Comparison of ENCODE assay signal across 11 mouse cellular contexts in genomic region chr1:140171581-140172154, GRCm38 (mm10). TPM values are rescaled to one million over a fixed set of nuclear protein-coding genes. Genes with fewer than 3 reads are reported as not detected.
DNase-seq lines count a peak whose midpoint lies in the region; ATAC-seq and TF ChIP-seq lines count a peak whose summit lies in the region.
"Had no signal": no experiment of that assay in that cellular context is flagged by ENCODE, and none has a peak within 500 bp of the region (broad histone marks: within the 10 kb centered on the region; RNA-seq: fewer than 3 reads in every experiment).

No protein-coding gene starts in this region.

- 0 out of 2 replicates have a peak overlapping the region, but pooled peaks have one; percentile 3 for H3K4me3 ChIP-seq in heart, adult 2 months
- H3K4me3 ChIP-seq in limb, embryonic 13.5 days, result no peak overlapping the region
- no peak overlapping the region for H3K4me3 ChIP-seq in limb, embryonic 10.5 days
- H3K4me3 ChIP-seq in MEL (ENCODE audit: control insufficient read depth in 1 of 2, insufficient read depth in 1 of 2, low read depth in 2 of 2, low read length in 2 of 2), result peak overlapping the region in 1 of 2 experiments; percentile 67; a peak in 3 of 4 replicates
- no peak overlapping the region for H3K4me3 ChIP-seq in hindbrain, postnatal 0 days (ENCODE audit: low read length)
- H3K4me3 ChIP-seq: megakaryocyte, embryonic 14.5 days had no signal

- H3K36me3 ChIP-seq in heart, adult 2 months (ENCODE audit: control insufficient read depth, insufficient read depth, low read length), result peaks cover 1% of the 10 kb centered on the region; the same call in 1 of the 2 replicates
- no peaks in the 10 kb centered on the region for H3K36me3 ChIP-seq in limb, embryonic 13.5 days
- H3K36me3 ChIP-seq in limb, embryonic 10.5 days, result no peaks in the 10 kb centered on the region
- H3K36me3 ChIP-seq in MEL (ENCODE audit: control insufficient read depth in 1 of 2, insufficient read depth in 2 of 2, low read length in 2 of 2), result no peaks in the 10 kb centered on the region
- no peaks in the 10 kb centered on the region for H3K36me3 ChIP-seq in hindbrain, postnatal 0 days (ENCODE audit: insufficient read depth, low read length)

- no peaks in the 10 kb centered on the region for H3K79me2 ChIP-seq in heart, adult 2 months (replicated peaks; ENCODE audit: control insufficient read depth, insufficient read depth, low read length)
- H3K79me2 ChIP-seq in MEL (ENCODE audit: control insufficient read depth, insufficient read depth, low read length, poor library complexity), result no peaks in the 10 kb centered on the region

- no peak for DNase-seq in heart, adult 2 months
- DNase-seq in heart, adult 11 months, result no peak
- DNase-seq in limb, embryonic 10.5 days (ENCODE audit: low spot score), result no peak
- peak; percentile 62 for DNase-seq in MEL (ENCODE audit: low read depth, low spot score)
- DNase-seq in hindbrain, postnatal 0 days (ENCODE audit: low spot score), result peak; percentile 69
- DNase-seq in ovary, postnatal 14 days (ENCODE audit: low spot score), result no peak
- DNase-seq: thymus, adult 2 months had no signal

- peak; percentile 74 for TF ChIP-seq CTCF in heart, adult 2 months (IDR thresholded peaks at IDR 0.05)
- peak; percentile 14 to 91 (median 17); a peak in 3 of 6 replicates for TF ChIP-seq CTCF in MEL (IDR thresholded peaks at IDR 0.05 in 2 of 3, conservative IDR thresholded peaks at IDR 0.05 in 1 of 3; ENCODE audit: control insufficient read depth in 1 of 3, insufficient read depth in 1 of 3, low read depth in 2 of 3, low read length in 3 of 3, poor library complexity in 1 of 3, severe bottlenecking in 1 of 3)
- TF ChIP-seq CTCF in hindbrain, postnatal 0 days (IDR thresholded peaks at IDR 0.05; ENCODE audit: low read depth), result peak; percentile 72

- no peak for TF ChIP-seq POLR2A in heart, adult 2 months (IDR thresholded peaks at IDR 0.05; ENCODE audit: insufficient read depth, low read depth, low read length)
- TF ChIP-seq POLR2A in MEL (IDR thresholded peaks at IDR 0.05; ENCODE audit: control insufficient read depth in 1 of 2, insufficient read depth in 1 of 2, low read depth in 1 of 2, low read length in 2 of 2, poor library complexity in 1 of 2), result no peak

- H3K4me2 ChIP-seq in limb, embryonic 13.5 days (replicated peaks), result 0 out of 2 replicates have a peak overlapping the region, but pooled peaks have one; percentile 23
- no peak overlapping the region for H3K4me2 ChIP-seq in hindbrain, postnatal 0 days (ENCODE audit: low read depth, low read length)

- no peak for TF ChIP-seq EP300 in heart, adult 2 months (IDR thresholded peaks at IDR 0.05; ENCODE audit: insufficient read depth, low read depth, low read length)
- no peak for TF ChIP-seq EP300 in MEL (IDR thresholded peaks at IDR 0.05; ENCODE audit: low read depth in 1 of 2, low read length in 2 of 2)

- H3K27ac ChIP-seq in heart, adult 2 months, result no peak overlapping the region
- no peak overlapping the region for H3K27ac ChIP-seq in limb, embryonic 13.5 days
- no peak overlapping the region for H3K27ac ChIP-seq in limb, embryonic 10.5 days
- no peak overlapping the region for H3K27ac ChIP-seq in MEL (ENCODE audit: control insufficient read depth, low read depth, low read length)
- H3K27ac ChIP-seq in hindbrain, postnatal 0 days, result no peak overlapping the region

- 0 out of 2 replicates have a peak, but pooled peaks have one; percentile 44 for ATAC-seq in limb, embryonic 13.5 days (ENCODE audit: low FRiP score, low read depth)
- no peak for ATAC-seq in hindbrain, postnatal 0 days
- no peak for ATAC-seq in granulocyte monocyte progenitor cell, adult 5-6 weeks (replicated peaks; ENCODE audit: poor library complexity, severe bottlenecking)
- ATAC-seq: inflammation-experienced regulatory T-cells, adult 6 months had no signal

- intact Hi-C loops in heart, adult 2 months (cut with DNase I), result loop anchor here (1.0 to 5.0 kb wide), 4 partner anchors 211 to 489 kb away; no protein-coding TSS in a partner anchor

- WGBS in heart, adult 2 months, result 27% methylated on average over 4 of the region's 4 CpGs
- WGBS in limb, embryonic 13.5 days, result 37% methylated on average over 4 of the region's 4 CpGs
- 53% methylated on average over 4 of the region's 4 CpGs for WGBS in limb, embryonic 10.5 days
- 39% methylated on average over 4 of the region's 4 CpGs for WGBS in hindbrain, postnatal 0 days

- no peaks in the 10 kb centered on the region for H3K9me3 ChIP-seq in limb, embryonic 13.5 days
- H3K9me3 ChIP-seq in limb, embryonic 10.5 days (replicated peaks), result no peaks in the 10 kb centered on the region
- H3K9me3 ChIP-seq in MEL (replicated peaks; ENCODE audit: insufficient read depth, low read length), result 0 out of 2 replicates have a peak, but pooled peaks cover 1% of the 10 kb centered on the region
- no peaks in the 10 kb centered on the region for H3K9me3 ChIP-seq in hindbrain, postnatal 0 days (ENCODE audit: low read length)
- H3K9me3 ChIP-seq: megakaryocyte, embryonic 14.5 days had no signal

- no peaks in the 10 kb centered on the region for H3K4me1 ChIP-seq in heart, adult 2 months (ENCODE audit: control insufficient read depth, insufficient read depth, low read length)
- H3K4me1 ChIP-seq in limb, embryonic 13.5 days, result no peaks in the 10 kb centered on the region
- no peaks in the 10 kb centered on the region for H3K4me1 ChIP-seq in limb, embryonic 10.5 days
- peaks cover 0 to 2% of the 10 kb centered on the region in 2 experiments; a peak in 2 of 4 replicates for H3K4me1 ChIP-seq in MEL (ENCODE audit: control insufficient read depth in 1 of 2, insufficient read depth in 2 of 2, low read length in 2 of 2)
- H3K4me1 ChIP-seq in hindbrain, postnatal 0 days (ENCODE audit: insufficient read depth, low read length), result no peaks in the 10 kb centered on the region
- H3K4me1 ChIP-seq: megakaryocyte, embryonic 14.5 days had no signal

- TF ChIP-seq RAD21 in MEL (IDR thresholded peaks at IDR 0.05; ENCODE audit: low read depth, low read length), result peak; percentile 99

- no peaks in the 10 kb centered on the region for H3K27me3 ChIP-seq in heart, adult 2 months (ENCODE audit: control insufficient read depth, insufficient read depth, low read length)
- H3K27me3 ChIP-seq in limb, embryonic 13.5 days, result no peaks in the 10 kb centered on the region
- no peaks in the 10 kb centered on the region for H3K27me3 ChIP-seq in limb, embryonic 10.5 days (ENCODE audit: low read depth, poor library complexity, severe bottlenecking)
- H3K27me3 ChIP-seq in MEL (ENCODE audit: control insufficient read depth in 1 of 2, insufficient read depth in 2 of 2, low read length in 2 of 2), result no peaks in the 10 kb centered on the region
- no peaks in the 10 kb centered on the region for H3K27me3 ChIP-seq in hindbrain, postnatal 0 days (ENCODE audit: insufficient read depth, low read length)
- H3K27me3 ChIP-seq: megakaryocyte, embryonic 14.5 days had no signal

- H3K9ac ChIP-seq in heart, adult 2 months (ENCODE audit: low read depth, low read length), result no peak overlapping the region
- no peak overlapping the region for H3K9ac ChIP-seq in limb, embryonic 13.5 days
- peak overlapping the region; percentile 52 for H3K9ac ChIP-seq in MEL (ENCODE audit: control insufficient read depth, low read depth, low read length, poor library complexity, severe bottlenecking)
- no peak overlapping the region for H3K9ac ChIP-seq in hindbrain, postnatal 0 days (replicated peaks; ENCODE audit: low read length)

TF ChIP-seq in MEL, 35 proteins besides CTCF, POLR2A, EP300 and RAD21:
- 0 out of 2 replicates have a peak, but pooled peaks have one; percentile 29 for TF ChIP-seq MXI1 (IDR thresholded peaks at IDR 0.05; ENCODE audit: low read depth, low read length)
- TF ChIP-seq SIN3A (IDR thresholded peaks at IDR 0.05; ENCODE audit: low read length), result 0 out of 2 replicates have a peak, but pooled peaks have one; percentile 50
- no peak for TF ChIP-seq MAZ (IDR thresholded peaks at IDR 0.05; ENCODE audit: low read depth, low read length)
- no peak for TF ChIP-seq GABPA (IDR thresholded peaks at IDR 0.05; ENCODE audit: low read depth, low read length)
- TF ChIP-seq NELFE (IDR thresholded peaks at IDR 0.05; ENCODE audit: low read depth, low read length), result no peak
- TF ChIP-seq ZNF384 (IDR thresholded peaks at IDR 0.05; ENCODE audit: low read depth, low read length), result peak; percentile 9; the same call in 1 of the 2 replicates
- peak; percentile 98 for TF ChIP-seq ZC3H11A (IDR thresholded peaks at IDR 0.05; ENCODE audit: low read depth, low read length)
- TF ChIP-seq JUND (IDR thresholded peaks at IDR 0.05; ENCODE audit: low read depth, low read length), result 0 out of 2 replicates have a peak, but pooled peaks have one; percentile 55
- TF ChIP-seq USF2 (IDR thresholded peaks at IDR 0.05; ENCODE audit: borderline replicate concordance in 1 of 2, insufficient read depth in 1 of 2, low read depth in 1 of 2, low read length in 2 of 2), result 0 out of 4 replicates have a peak, but pooled peaks of 1 of the 2 experiments have one; percentile 4
- TF ChIP-seq RCOR1 (IDR thresholded peaks at IDR 0.05; ENCODE audit: low read depth, low read length), result 0 out of 2 replicates have a peak, but pooled peaks have one; percentile 11
- no peak for TF ChIP-seq MYB (IDR thresholded peaks at IDR 0.05; ENCODE audit: low read depth, low read length)
- peak; percentile 98 for TF ChIP-seq SMC3 (IDR thresholded peaks at IDR 0.05; ENCODE audit: low read depth, low read length)

RNA-seq across cellular contexts. Expression of gene Cfh, which starts 11.9 kb away (rescaled TPM):
- total RNA-seq in heart, adult 2 months (2021), result 100 to 1,000 TPM in 1 of 2 experiments, 10 to 100 TPM in 1; 98.3 to 112 TPM
- polyA plus RNA-seq in heart, adult 2 months (2012; rRNA removed), result 27.6 and 63.7 TPM in 2 replicates
- polyA plus RNA-seq in limb, embryonic 13.5 days (2015; fragmentation: Nextera tagmentation; extraction: Ambion mirVana), result 5.1 and 5.5 TPM in 2 replicates
- polyA plus RNA-seq in limb, embryonic 10.5 days (2016; fragmentation: Nextera tagmentation; extraction: Ambion mirVana), result 0.70 and 0.89 TPM in 2 replicates
- not detected in 2 replicates for total RNA-seq in MEL (2012; rRNA removed)
- not detected for polyA plus RNA-seq in MEL (2012; ENCODE audit: insufficient read depth in 1 of 2, insufficient read length in 2 of 2, low read depth in 1 of 2, low replicate concordance in 2 of 2, missing spikeins in 1 of 2)
- 15.7 and 16.4 TPM in 2 replicates for total RNA-seq in hindbrain, postnatal 0 days (2014; rRNA removed)
- 22.3 and 24.9 TPM in 2 replicates for polyA plus RNA-seq in hindbrain, postnatal 0 days (2015; fragmentation: Nextera tagmentation; extraction: Ambion mirVana)
- total RNA-seq in granulocyte monocyte progenitor cell, adult 5-6 weeks (2014; fragmentation: Nextera tagmentation), result not detected in 2 replicates
- 0.13 and 0.93 TPM in 2 replicates for total RNA-seq in granulocyte monocyte progenitor cell, adult 5-6 weeks (2017)
- polyA plus RNA-seq: inflammation-experienced regulatory T-cells, adult 6 months had no signal

Comparison
In these comparisons a context has a peak if more than half of its experiments do, and no peak if none do; other contexts are left out.
1. DNase-seq: peak in MEL (single experiment) and hindbrain, postnatal 0 days (single experiment); none in heart, adult 2 months (0 of 2), heart, adult 11 months (single experiment), limb, embryonic 10.5 days (single experiment) and ovary, postnatal 14 days (single experiment).
2. CTCF ChIP-seq: peak in every context shown above with its lines; median percentile 74 in heart, adult 2 months; 72 in hindbrain, postnatal 0 days; 17 in MEL.